Mouse (Mus musculus) heart, postnatal 0 days (tissue): ENCODE results near the gene Dop1b. TPM values are rescaled to one million over a fixed set of nuclear protein-coding genes. Genes with fewer than 3 reads are reported as not detected.
"Not testable (repeated sequence)": the region's sequence is repeated elsewhere in the genome, so short reads cannot be mapped to it uniquely, and the experiment has no call there.

Experiments used
- ATAC-seq: fragments of 200-750 bp; cut with Nextera tagmentation; 2 replicates; pipeline ENCODE4 v1.8.0; 2017; ENCODE audit warnings: low read depth, moderate number of reproducible peaks, moderate library complexity; ENCODE audit not compliant: insufficient read depth
- DNase-seq: peaks from one replicate; pipeline ENCODE4 v3.0.0-alpha.2; 2016; ENCODE audit warnings: low spot score
- H3K27ac ChIP-seq: fragments of 300-500 bp; sonication (generic); 2 replicates; pipeline ENCODE4 v1.5.1; 2014; ENCODE audit warnings: low read depth, mild to moderate bottlenecking
- H3K27me3 ChIP-seq: fragments of 300-500 bp; sonication (generic); 2 replicates; pipeline ENCODE4 v1.6.1; 2014; ENCODE audit warnings: low read length, mixed read lengths; ENCODE audit not compliant: control insufficient read depth, insufficient read depth
- H3K36me3 ChIP-seq: fragments of 300-500 bp; sonication (generic); replicated peaks from 2 replicates; pipeline ENCODE4 v1.6.1; 2014; ENCODE audit warnings: low read length, mixed read lengths; ENCODE audit not compliant: control insufficient read depth, insufficient read depth
- H3K4me1 ChIP-seq: fragments of 300-500 bp; sonication (generic); 2 replicates; pipeline ENCODE4 v1.6.1; 2014; ENCODE audit warnings: antibody characterized with exemption; ENCODE audit not compliant: control insufficient read depth, insufficient read depth
- H3K4me2 ChIP-seq: fragments of 300-500 bp; sonication (generic); 2 replicates; pipeline ENCODE4 v1.6.1; 2014; ENCODE audit warnings: low read depth, mild to moderate bottlenecking, low read length, moderate library complexity
- H3K4me3 ChIP-seq: fragments of 300-500 bp; sonication (generic); 2 replicates; pipeline ENCODE4 v1.5.1; 2014; ENCODE audit warnings: low read depth, low read length
- H3K9ac ChIP-seq: fragments of 300-500 bp; sonication (generic); replicated peaks from 2 replicates; pipeline ENCODE4 v1.6.1; 2014; ENCODE audit warnings: low read depth, low read length, mixed read lengths
- H3K9me3 ChIP-seq: fragments of 300-500 bp; sonication (generic); replicated peaks from 2 replicates; pipeline ENCODE4 v1.6.1; 2016; ENCODE audit warnings: low read length; ENCODE audit not compliant: control insufficient read depth
- CTCF ChIP-seq: IDR thresholded peaks from 2 replicates; pipeline ENCODE4 v1.5.1; 2016; ENCODE audit warnings: antibody characterized with exemption, control low read depth, low read depth
- EP300 ChIP-seq: IDR thresholded peaks from 2 replicates; pipeline ENCODE4 v1.6.1; 2016; ENCODE audit warnings: antibody characterized with exemption, low read depth
- WGBS: fragments of 180-500 bp; shearing (Covaris S2); extraction: QIAGEN DNeasy Blood & Tissue Kit; methylation state at CpG from one replicate; pipeline ENCODE4 v1.1.7; 2014; 5-methylcytosine and 5-hydroxymethylcytosine counted together
- polyA plus RNA-seq: library from polyadenylated mRNA; unstranded; fragments of >200 nt; fragmentation: Nextera tagmentation; extraction: Ambion mirVana; gene quantifications from 2 replicates; pipeline ENCODE4 v1.2.1, GENCODE M21; 2015
- total RNA-seq: library from RNA; depleted of rRNA; stranded (reverse); fragments of >200 nt; gene quantifications from 2 replicates; pipeline ENCODE4 v1.2.3, GENCODE M21; 2014; ENCODE audit warnings: low replicate concordance

Gene Dop1b
- total and polyA plus RNA-seq, 2 experiments from 2014 or later: 6.0 to 13.2 TPM

GRCm38 (mm10) chr16:93825463-93825862 lies 113.8 kb downstream of the Dop1b start:
- TF ChIP-seq CTCF: no peak
- no peak for TF ChIP-seq EP300
- no peak overlapping the region for H3K27ac ChIP-seq
- no peaks in the 10 kb centered on the region for H3K27me3 ChIP-seq
- no peaks in the 10 kb centered on the region for H3K36me3 ChIP-seq
- 85% methylated on average over 4 of the region's 4 CpGs for WGBS
- H3K9ac ChIP-seq: no peak overlapping the region
- H3K9me3 ChIP-seq: peaks cover 20% of the 10 kb centered on the region
- no peak overlapping the region for H3K4me2 ChIP-seq
- DNase-seq: no peak
- H3K4me1 ChIP-seq: no peaks in the 10 kb centered on the region
- H3K4me3 ChIP-seq: no peak overlapping the region
- no peak for ATAC-seq

GRCm38 (mm10) chr16:93826054-93826453 lies 114.3 kb downstream of the Dop1b start:
- Histone ChIP-seq H3K4me3 (no peak overlapping the region), H3K4me1 (no peaks in the 10 kb centered on the region), H3K27ac (no peak overlapping the region), H3K9ac (no peak overlapping the region), H3K9me3 (peaks cover 20% of the 10 kb centered on the region), H3K36me3 (no peaks in the 10 kb centered on the region), H3K27me3 (no peaks in the 10 kb centered on the region), H3K4me2 (no peak overlapping the region)
- TF ChIP-seq CTCF (no peak), EP300 (no peak)
- ATAC-seq (no peak), DNase-seq (no peak)
- 60% methylated on average over 11 of the region's 11 CpGs for WGBS

GRCm38 (mm10) chr16:93826478-93826877 lies 114.8 kb downstream of the Dop1b start:
- not testable (repeated sequence) for DNase-seq, H3K4me3 ChIP-seq, H3K27ac ChIP-seq, H3K4me1 ChIP-seq, H3K36me3 ChIP-seq, H3K9ac ChIP-seq, ATAC-seq, H3K4me2 ChIP-seq, H3K27me3 ChIP-seq
- 46% methylated on average over 5 of the region's 5 CpGs for WGBS
- H3K9me3 ChIP-seq: peaks cover 17% of the 10 kb centered on the region

GRCm38 (mm10) chr16:93826909-93827308 lies 115.2 kb downstream of the Dop1b start:
- Histone ChIP-seq H3K27me3 (no peaks in the 10 kb centered on the region), H3K4me2 (no peak overlapping the region), H3K27ac (no peak overlapping the region), H3K9me3 (peaks cover 13% of the 10 kb centered on the region), H3K4me1 (no peaks in the 10 kb centered on the region; the same call in 1 of the 2 replicates), H3K4me3 (no peak overlapping the region), H3K9ac (no peak overlapping the region), H3K36me3 (no peaks in the 10 kb centered on the region)
- ATAC-seq (no peak), DNase-seq (no peak)
- TF ChIP-seq CTCF (no peak), EP300 (no peak)
- WGBS: 77% methylated on average over 6 of the region's 6 CpGs

GRCm38 (mm10) chr16:93829526-93829925 lies 117.8 kb downstream of the Dop1b start:
- H3K4me3 ChIP-seq: no peak overlapping the region
- no peak overlapping the region for H3K4me2 ChIP-seq
- WGBS: 89% methylated on average over 15 of the region's 15 CpGs
- no peak for ATAC-seq
- no peaks in the 10 kb centered on the region for H3K9me3 ChIP-seq
- no peaks in the 10 kb centered on the region for H3K27me3 ChIP-seq
- no peak overlapping the region for H3K9ac ChIP-seq
- TF ChIP-seq CTCF (no peak), EP300 (no peak)
- DNase-seq: no peak
- no peaks in the 10 kb centered on the region for H3K36me3 ChIP-seq
- H3K27ac ChIP-seq: no peak overlapping the region
- peaks cover 12% of the 10 kb centered on the region for H3K4me1 ChIP-seq

GRCm38 (mm10) chr16:93830071-93830470 lies 118.4 kb downstream of the Dop1b start:
- Histone ChIP-seq H3K27me3 (no peaks in the 10 kb centered on the region), H3K4me1 (peaks cover 15% of the 10 kb centered on the region), H3K9ac (no peak overlapping the region), H3K9me3 (no peaks in the 10 kb centered on the region), H3K4me3 (no peak overlapping the region), H3K36me3 (no peaks in the 10 kb centered on the region), H3K27ac (no peak overlapping the region), H3K4me2 (no peak overlapping the region)
- DNase-seq (no peak), ATAC-seq (no peak)
- TF ChIP-seq CTCF: no peak
- TF ChIP-seq EP300: no peak
- WGBS: 74% methylated on average over 9 of the region's 9 CpGs
